Mouse (Mus musculus): ENCODE measurements around the gene Adora2b.

GRCm38 (mm10) chr11:62223416-62223815, 25.4 kb upstream of the Adora2b start:
- no peak for TF ChIP-seq GATA1 (IDR thresholded peaks at IDR 0.05; ENCODE audit: low read length)
- no peak for TF ChIP-seq TAL1 (IDR thresholded peaks at IDR 0.05; ENCODE audit: low read length)
